Mouse (Mus musculus): ENCODE measurements around the gene Kcnk13.

Kcnk13 gene

GRCm38 (mm10) chr12:99965203-99966115 is 1.2 kb downstream of the Kcnk13 start:
- DNase-seq (ENCODE audit: low read depth) = no peak

DNA sequence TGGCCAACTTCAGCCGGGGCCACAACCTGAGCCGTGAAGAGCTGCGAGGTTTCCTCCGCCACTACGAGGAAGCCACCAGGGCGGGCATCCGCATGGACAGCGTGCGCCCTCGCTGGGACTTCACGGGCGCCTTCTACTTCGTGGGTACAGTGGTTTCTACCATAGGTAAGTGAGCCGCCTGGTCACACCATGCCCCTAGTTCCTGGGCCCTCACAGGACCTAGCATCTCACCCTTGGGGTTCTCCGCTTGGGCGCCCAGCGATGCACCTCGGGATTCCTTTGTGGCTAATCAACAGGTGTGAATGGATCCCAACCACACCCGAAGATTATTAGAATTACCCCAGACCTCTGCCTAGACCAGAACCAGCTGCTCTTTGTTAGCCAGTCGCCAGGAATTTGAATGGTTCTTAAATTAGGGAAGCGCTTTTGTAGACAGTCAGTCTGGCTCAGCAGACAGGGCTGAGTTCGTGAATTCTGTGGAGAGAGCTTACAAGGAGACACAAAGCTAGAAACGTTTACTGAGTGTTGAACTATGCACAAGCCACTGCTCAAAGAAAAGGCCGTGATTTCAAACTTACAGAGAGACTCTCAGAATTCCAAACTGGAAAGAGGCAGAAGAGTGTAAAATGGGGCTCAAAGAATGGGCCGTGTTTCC is 1.9 kb downstream of the Kcnk13 start:
- no peak for DNase-seq (ENCODE audit: low read depth)

- DNase-seq (ENCODE audit: low read depth) = no peak
Observed at GRCm38 (mm10) chr12:99966881-99967363, 2.6 kb downstream of the Kcnk13 start.

GRCm38 (mm10) chr12:99969906-99970305 is 5.6 kb downstream of the Kcnk13 start:
- DNase-seq (ENCODE audit: low read depth) = no peak

DNA sequence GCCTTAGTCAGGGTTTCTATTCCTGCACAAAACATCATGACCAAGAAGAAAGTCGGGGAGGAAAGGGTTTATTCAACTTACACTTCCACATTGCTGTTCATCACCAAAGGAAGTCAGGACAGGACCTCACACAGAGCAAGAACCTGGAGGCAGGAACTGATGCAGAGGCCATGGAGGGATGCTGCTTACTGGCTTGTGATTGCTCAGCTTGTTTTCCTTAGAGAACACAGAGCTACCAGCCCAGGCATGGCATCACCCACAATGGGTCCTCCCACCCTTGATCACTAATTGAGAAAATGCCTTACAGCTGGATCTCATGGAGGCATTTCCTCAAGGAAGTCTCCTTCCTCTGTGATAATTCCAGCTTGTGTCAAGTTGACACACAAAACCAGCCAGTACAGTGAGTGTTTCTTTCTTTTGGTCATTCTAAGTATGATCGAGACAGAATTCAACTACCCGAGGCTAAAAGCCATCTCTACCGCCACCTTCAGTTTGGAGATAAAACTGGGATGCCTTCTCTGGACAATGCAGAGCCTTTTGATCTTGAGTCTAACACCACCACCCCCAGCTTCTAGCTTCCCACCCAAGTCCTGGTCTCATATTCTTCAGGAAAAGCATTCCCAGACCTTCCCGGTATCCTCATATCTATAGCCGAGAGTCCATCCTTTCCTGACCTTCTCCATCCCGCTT is 7.1 kb downstream of the Kcnk13 start:
- peak; percentile 56 for DNase-seq (ENCODE audit: low read depth)

GRCm38 (mm10) chr12:99972825-99973224 is 8.5 kb downstream of the Kcnk13 start:
- DNase-seq (ENCODE audit: low read depth) = peak; percentile 28

- DNase-seq (ENCODE audit: low read depth) = peak; percentile 61
Observed at GRCm38 (mm10) chr12:99973659-99974058, 9.4 kb downstream of the Kcnk13 start.

GRCm38 (mm10) chr12:99979541-99979940 is 15.2 kb downstream of the Kcnk13 start:
- DNase-seq (ENCODE audit: low read depth) = peak; percentile 49

GRCm38 (mm10) chr12:99986797-99987196 is 22.5 kb downstream of the Kcnk13 start:
- no peak for DNase-seq (ENCODE audit: low read depth)

- DNase-seq (ENCODE audit: low read depth) = no peak
Observed at GRCm38 (mm10) chr12:99988144-99988543, 23.8 kb downstream of the Kcnk13 start.

- DNase-seq (ENCODE audit: low read depth) = no peak
Observed at GRCm38 (mm10) chr12:99992362-99992862, 28.1 kb downstream of the Kcnk13 start.

DNA sequence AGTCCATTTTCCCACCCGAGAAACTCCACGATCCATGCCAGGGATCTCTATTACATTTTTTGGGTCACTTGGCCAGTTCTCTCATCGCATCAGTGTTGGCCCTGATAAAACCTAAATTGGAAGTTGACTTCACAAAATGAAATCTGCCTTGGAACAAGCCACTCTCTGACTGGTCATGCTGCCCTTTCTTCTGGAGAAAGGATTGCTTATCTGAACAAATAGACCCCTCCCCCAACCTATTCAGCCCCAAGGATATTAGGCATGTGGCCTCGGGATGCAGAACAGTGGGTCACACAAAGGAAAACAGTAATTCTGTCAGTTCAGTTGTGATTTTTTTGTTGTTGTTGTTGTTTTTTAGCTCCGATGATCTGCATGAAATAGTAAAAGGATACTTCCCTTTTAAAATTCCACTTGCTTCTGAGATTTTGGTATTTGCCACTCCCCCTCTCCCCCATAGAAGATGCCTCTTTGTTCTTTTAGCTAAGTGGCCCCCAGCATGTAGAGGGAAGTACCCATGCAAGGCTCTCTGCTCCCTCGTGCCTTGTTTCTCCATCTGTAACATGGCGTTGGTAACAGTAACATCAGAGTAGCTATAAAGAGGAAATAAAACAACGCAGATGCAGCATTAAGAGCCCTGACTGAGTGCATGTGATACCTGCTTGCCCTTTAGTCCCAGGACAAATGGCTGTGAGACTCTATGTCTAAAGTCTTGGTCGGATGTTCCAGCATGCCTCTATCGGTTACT is 29.0 kb downstream of the Kcnk13 start:
- DNase-seq (ENCODE audit: low read depth) = no peak

DNA sequence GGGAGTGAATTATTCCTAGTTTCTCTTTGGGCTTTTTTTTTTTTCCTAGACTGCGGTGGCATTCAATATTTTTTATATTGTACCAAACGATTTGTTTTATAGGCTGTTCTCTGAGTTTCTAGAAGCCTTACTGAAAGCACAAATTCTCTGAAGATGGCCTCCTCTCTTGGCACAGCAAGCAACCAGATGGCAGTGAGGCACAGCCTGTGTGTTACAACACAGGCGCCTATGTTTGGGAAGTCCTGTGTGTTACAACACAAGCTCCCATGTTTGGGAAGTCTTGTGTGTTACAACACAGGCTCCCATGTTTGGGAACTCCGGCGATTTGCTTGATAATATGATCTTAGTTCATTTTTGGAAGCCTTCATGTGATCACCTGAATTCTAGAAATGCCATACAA is 31.7 kb downstream of the Kcnk13 start:
- DNase-seq (ENCODE audit: low read depth) = no peak

GRCm38 (mm10) chr12:99999726-100000125 is 35.4 kb downstream of the Kcnk13 start:
- DNase-seq (ENCODE audit: low read depth) = no peak

- DNase-seq (ENCODE audit: low read depth) = no peak
Observed at GRCm38 (mm10) chr12:100000381-100000780, 36.1 kb downstream of the Kcnk13 start.

GRCm38 (mm10) chr12:100001246-100001645 is 36.9 kb downstream of the Kcnk13 start:
- no peak for DNase-seq (ENCODE audit: low read depth)

DNA sequence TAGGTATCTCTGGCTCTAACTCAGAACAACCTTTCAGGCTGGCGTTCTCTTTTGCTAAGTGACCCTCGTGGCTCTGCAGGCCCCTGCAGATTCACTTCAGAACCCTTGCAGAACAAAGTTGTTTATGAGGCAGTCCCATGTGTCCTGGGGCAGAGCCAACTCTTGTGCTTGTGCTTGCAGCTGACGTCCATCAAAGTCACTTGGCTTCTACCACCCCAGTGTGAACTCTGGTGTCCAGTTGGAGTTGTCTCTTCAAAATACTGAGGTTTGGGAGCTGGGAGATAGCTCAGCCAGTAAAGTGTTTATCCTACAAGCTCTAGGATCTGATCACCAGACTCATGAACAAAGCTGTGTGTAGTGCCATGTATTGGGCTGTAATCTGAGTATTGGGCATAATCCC is 37.6 kb downstream of the Kcnk13 start:
- DNase-seq (ENCODE audit: low read depth) = no peak

- no peak for DNase-seq (ENCODE audit: low read depth)
Observed at GRCm38 (mm10) chr12:100002914-100003587, 38.8 kb downstream of the Kcnk13 start.

GRCm38 (mm10) chr12:100005285-100005684 is 41.0 kb downstream of the Kcnk13 start:
- DNase-seq (ENCODE audit: low read depth) = peak; percentile 46

DNA sequence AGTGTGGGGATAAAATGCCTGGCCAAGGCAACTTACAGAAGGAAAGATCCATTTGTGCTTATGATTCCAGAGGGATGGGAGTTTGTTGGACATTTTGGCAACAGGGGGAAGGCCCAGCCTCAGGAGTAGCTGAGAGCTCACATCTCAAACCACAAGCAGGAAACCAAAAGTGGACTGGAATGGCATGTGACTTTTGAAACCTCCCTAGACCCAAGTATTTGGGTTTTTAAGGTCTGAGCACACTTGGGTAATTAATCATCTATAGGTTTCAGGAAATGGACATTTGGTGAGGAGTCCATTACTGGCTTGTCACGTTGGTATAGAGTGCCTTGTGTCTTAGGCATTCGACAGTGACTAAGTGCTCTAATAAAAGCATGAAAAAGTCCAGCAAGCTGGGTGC is 42.4 kb downstream of the Kcnk13 start:
- peak; percentile 49 for DNase-seq (ENCODE audit: low read depth)

- DNase-seq (ENCODE audit: low read depth) = no peak
Observed at GRCm38 (mm10) chr12:100012839-100013238, 48.5 kb downstream of the Kcnk13 start.

All from 416B (cell line).